ENCODE assay signal across 19 mouse cellular contexts in genomic region chr7:114933861-114934260, GRCm38 (mm10).
DNase-seq lines count a peak whose midpoint lies in the region; ATAC-seq and TF ChIP-seq lines count a peak whose summit lies in the region.
"Had no signal": no experiment of that assay in that cellular context is flagged by ENCODE, and none has a peak within 500 bp of the region (broad histone marks: within the 10 kb centered on the region; RNA-seq: fewer than 3 reads in every experiment).

No protein-coding gene starts in this region.

- peak; percentile 27 for DNase-seq in midbrain, embryonic 14.5 days
- DNase-seq in Muller cell, postnatal 12 days (ENCODE audit: inconsistent ontology term) = peak; percentile 54
- peak; percentile 90 for DNase-seq in brain, embryonic 14.5 days (ENCODE audit: low read depth)
- DNase-seq in adrenal gland, adult 8-10 months = no peak
- DNase-seq in thymus, postnatal 36 days = no peak
- DNase-seq: adrenal gland, postnatal 10 days; cerebellum, adult 18-20 months; cerebellum, adult 9-11 months; cerebellum, postnatal 36 days; gastrocnemius, postnatal 14 days; heart, adult 2 months; heart, postnatal 14 days had no signal

- no peak overlapping the region for H3K9ac ChIP-seq in midbrain, embryonic 14.5 days (replicated peaks; ENCODE audit: low read length)
- H3K9ac ChIP-seq in midbrain, embryonic 13.5 days (replicated peaks) = no peak overlapping the region
- H3K9ac ChIP-seq in forebrain, embryonic 16.5 days (replicated peaks; ENCODE audit: low read depth, low read length) = no peak overlapping the region
- H3K9ac ChIP-seq: heart, embryonic 15.5 days; hindbrain, embryonic 14.5 days had no signal

- TF ChIP-seq POLR2A in brain, embryonic 14.5 days (IDR thresholded peaks at IDR 0.05; ENCODE audit: borderline replicate concordance, extremely low read depth, insufficient read depth, insufficient read length, poor library complexity, severe bottlenecking) = no peak

- WGBS in midbrain, embryonic 14.5 days = 64% methylated on average over 8 of the region's 8 CpGs
- 64% methylated on average over 8 of the region's 8 CpGs for WGBS in midbrain, embryonic 13.5 days
- WGBS in forebrain, embryonic 16.5 days = 14% methylated on average over 8 of the region's 8 CpGs

- no peak overlapping the region for H3K4me2 ChIP-seq in midbrain, embryonic 14.5 days (ENCODE audit: low read length)
- H3K4me2 ChIP-seq in midbrain, embryonic 13.5 days (replicated peaks) = no peak overlapping the region
- H3K4me2 ChIP-seq in forebrain, embryonic 16.5 days (ENCODE audit: low read length) = no peak overlapping the region
- H3K4me2 ChIP-seq: heart, embryonic 11.5 days; heart, embryonic 15.5 days; hindbrain, embryonic 14.5 days had no signal

- ATAC-seq in midbrain, embryonic 14.5 days (ENCODE audit: low FRiP score, low TSS enrichment) = no peak
- ATAC-seq in midbrain, embryonic 13.5 days = no peak
- ATAC-seq in forebrain, embryonic 16.5 days = peak; percentile 80
- ATAC-seq: intestine, embryonic 16.5 days had no signal

- H3K27ac ChIP-seq in midbrain, embryonic 14.5 days (replicated peaks; ENCODE audit: low read depth, low read length) = no peak overlapping the region
- H3K27ac ChIP-seq in midbrain, embryonic 13.5 days = no peak overlapping the region
- H3K27ac ChIP-seq in forebrain, embryonic 16.5 days (ENCODE audit: low read length) = no peak overlapping the region
- H3K27ac ChIP-seq: embryonic facial prominence, embryonic 10.5 days; heart, adult 2 months; heart, embryonic 15.5 days; hindbrain, embryonic 14.5 days had no signal

- H3K36me3 ChIP-seq in midbrain, embryonic 14.5 days (ENCODE audit: control insufficient read depth, insufficient read depth, low read length) = no peaks in the 10 kb centered on the region
- H3K36me3 ChIP-seq in midbrain, embryonic 13.5 days = no peaks in the 10 kb centered on the region
- H3K36me3 ChIP-seq in forebrain, embryonic 16.5 days (ENCODE audit: control insufficient read depth, insufficient read depth) = no peaks in the 10 kb centered on the region
- H3K36me3 ChIP-seq: embryonic facial prominence, embryonic 10.5 days; heart, embryonic 15.5 days had no signal

- H3K27me3 ChIP-seq in midbrain, embryonic 14.5 days (ENCODE audit: control insufficient read depth, insufficient read depth, low read length) = no peaks in the 10 kb centered on the region
- H3K27me3 ChIP-seq in midbrain, embryonic 13.5 days = no peaks in the 10 kb centered on the region
- no peaks in the 10 kb centered on the region for H3K27me3 ChIP-seq in forebrain, embryonic 16.5 days (replicated peaks; ENCODE audit: control insufficient read depth, insufficient read depth, low read length)
- H3K27me3 ChIP-seq: heart, embryonic 15.5 days had no signal

- no peak for TF ChIP-seq CTCF in brain, embryonic 14.5 days (IDR thresholded peaks at IDR 0.05; ENCODE audit: borderline replicate concordance, extremely low read depth, insufficient read depth, insufficient read length)

- no peak overlapping the region for H3K4me3 ChIP-seq in midbrain, embryonic 14.5 days (replicated peaks; ENCODE audit: low read depth, low read length)
- no peak overlapping the region for H3K4me3 ChIP-seq in midbrain, embryonic 13.5 days (replicated peaks)
- no peak overlapping the region for H3K4me3 ChIP-seq in forebrain, embryonic 16.5 days (replicated peaks; ENCODE audit: low read length)
- H3K4me3 ChIP-seq: embryonic facial prominence, embryonic 10.5 days; heart, adult 2 months; heart, embryonic 15.5 days had no signal

- H3K4me1 ChIP-seq in midbrain, embryonic 14.5 days (ENCODE audit: control insufficient read depth, insufficient read depth, low read length) = no peaks in the 10 kb centered on the region
- 0 out of 2 replicates have a peak, but pooled peaks cover 3% of the 10 kb centered on the region for H3K4me1 ChIP-seq in midbrain, embryonic 13.5 days (replicated peaks)
- H3K4me1 ChIP-seq in forebrain, embryonic 16.5 days (replicated peaks; ENCODE audit: control insufficient read depth, insufficient read depth, low read length) = no peaks in the 10 kb centered on the region; the same call in 1 of the 2 replicates
- H3K4me1 ChIP-seq: embryonic facial prominence, embryonic 10.5 days; heart, embryonic 15.5 days had no signal

- no peaks in the 10 kb centered on the region for H3K9me3 ChIP-seq in midbrain, embryonic 14.5 days (ENCODE audit: control insufficient read depth, low read length)
- H3K9me3 ChIP-seq in midbrain, embryonic 13.5 days = no peaks in the 10 kb centered on the region
- no peaks in the 10 kb centered on the region for H3K9me3 ChIP-seq in forebrain, embryonic 16.5 days (ENCODE audit: control insufficient read depth, low read length)
- H3K9me3 ChIP-seq: embryonic facial prominence, embryonic 10.5 days; heart, embryonic 15.5 days had no signal

Comparison
In these comparisons a context has a peak if more than half of its experiments do, and no peak if none do; other contexts are left out.
1. DNase-seq: peak in midbrain, embryonic 14.5 days (single experiment), Muller cell, postnatal 12 days (single experiment) and brain, embryonic 14.5 days (single experiment); none in adrenal gland, adult 8-10 months (single experiment) and thymus, postnatal 36 days (0 of 2).